Mouse (Mus musculus) urinary bladder, postnatal 14 days (tissue): ENCODE measurements at regions not wholly inside any gene's neighbourhood (a gene's known extent, or its start where the extent isn't known, plus 50 kb on each side); places are given as distances from the start of the nearest gene placed in this dataset.

Experiments
- DNase-seq: peaks from one replicate; pipeline ENCODE4 v3.0.0; 2021; ENCODE audit warnings: low spot score

DNA sequence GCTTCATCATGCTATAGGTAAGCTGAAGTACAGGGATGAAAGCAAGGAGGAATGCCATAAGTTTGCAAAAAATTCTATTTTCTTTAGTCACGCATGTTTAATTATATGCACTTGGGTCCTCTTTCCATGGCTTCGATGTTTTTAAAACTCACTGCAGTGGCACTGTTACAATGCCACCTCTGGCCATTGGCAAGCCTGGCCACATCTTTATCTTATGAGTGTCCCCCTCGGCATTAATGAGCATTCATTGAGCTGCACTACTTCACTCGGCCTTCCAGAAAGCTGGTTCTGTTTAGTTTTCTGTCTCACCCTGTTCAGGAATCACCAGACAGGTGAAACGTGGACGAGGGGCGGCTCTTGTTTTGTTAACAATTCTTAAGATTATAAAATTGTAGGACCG, 79.7 kb upstream of the Dnajc24 start:
- DNase-seq = no peak

- peak; percentile 58 for DNase-seq
These were observed 78.6 kb upstream of the Dnajc24 start for GRCm38 (mm10) chr2:106081951-106082350.

GRCm38 (mm10) chr2:106080626-106081025, 77.3 kb upstream of the Dnajc24 start:
- DNase-seq = no peak

DNA sequence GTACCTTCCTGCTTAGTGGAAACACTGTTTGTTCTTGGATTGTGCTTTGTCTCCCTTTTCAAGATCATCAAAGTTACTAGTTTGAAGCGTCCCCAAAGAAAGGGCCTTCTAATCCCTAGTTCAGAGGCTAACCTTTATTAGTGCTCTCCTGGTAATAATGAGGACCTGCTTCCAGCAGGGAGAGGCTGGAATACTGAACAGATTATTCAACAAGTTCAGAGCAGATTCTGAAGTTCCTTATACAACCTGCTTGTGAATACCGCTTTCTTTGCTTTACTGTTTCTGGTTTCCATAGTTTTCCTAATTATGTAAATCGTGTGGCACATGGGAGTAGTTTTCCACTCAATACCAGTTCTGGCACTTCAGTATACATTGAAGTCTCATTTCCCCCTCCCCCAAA, 75.2 kb upstream of the Dnajc24 start:
- DNase-seq = no peak

GRCm38 (mm10) chr2:106074441-106074840, 71.1 kb upstream of the Dnajc24 start:
- no peak for DNase-seq

- no peak for DNase-seq
These were observed 61.0 kb upstream of the Dnajc24 start for GRCm38 (mm10) chr2:106064316-106064715.
